Mouse (Mus musculus) intestine, embryonic 16.5 days (tissue): ENCODE results near the gene Triml1. TPM values are rescaled to one million over a fixed set of nuclear protein-coding genes. Genes with fewer than 3 reads are reported as not detected.

Experiments
- ATAC-seq: fragments of 200-750 bp; cut with Nextera tagmentation; 2 replicates; pipeline ENCODE4 v1.8.0; 2017; ENCODE audit warnings: moderate TSS enrichment, moderate library complexity
- H3K27ac ChIP-seq: fragments of 300-500 bp; sonication (generic); 2 replicates; pipeline ENCODE4 v1.5.1; 2014; ENCODE audit warnings: mild to moderate bottlenecking, low read length
- H3K27me3 ChIP-seq: fragments of 300-500 bp; sonication (generic); replicated peaks from 2 replicates; pipeline ENCODE4 v1.6.1; 2014; ENCODE audit warnings: low read length, control low read depth, mixed read lengths; ENCODE audit not compliant: control insufficient read depth, insufficient read depth
- H3K36me3 ChIP-seq: fragments of 300-500 bp; sonication (generic); 2 replicates; pipeline ENCODE4 v1.6.1; 2014; ENCODE audit warnings: low read length, control low read depth; ENCODE audit not compliant: control insufficient read depth, insufficient read depth
- H3K4me1 ChIP-seq: fragments of 300-500 bp; sonication (generic); 2 replicates; pipeline ENCODE4 v1.6.1; 2014; ENCODE audit warnings: low read length, control low read depth, mixed read lengths; ENCODE audit not compliant: control insufficient read depth, insufficient read depth
- H3K4me2 ChIP-seq: fragments of 300-500 bp; sonication (generic); 2 replicates; pipeline ENCODE4 v1.6.1; 2014; ENCODE audit warnings: low read depth, low read length, control low read depth
- H3K4me3 ChIP-seq: fragments of 300-500 bp; sonication (generic); 2 replicates; pipeline ENCODE4 v1.5.1; 2014; ENCODE audit warnings: mild to moderate bottlenecking, low read length
- H3K9ac ChIP-seq: fragments of 300-500 bp; sonication (generic); 2 replicates; pipeline ENCODE4 v1.6.1; 2014; ENCODE audit warnings: low read depth, low read length
- H3K9me3 ChIP-seq: fragments of 300-500 bp; sonication (generic); 2 replicates; pipeline ENCODE4 v1.6.1; 2016; ENCODE audit warnings: low read length, control low read depth; ENCODE audit not compliant: control insufficient read depth
- WGBS: fragments of 180-500 bp; shearing (Covaris S2); extraction: QIAGEN DNeasy Blood & Tissue Kit; methylation state at CpG from one replicate; pipeline ENCODE4 v1.1.7; 2014; 5-methylcytosine and 5-hydroxymethylcytosine counted together
- polyA plus RNA-seq: library from polyadenylated mRNA; unstranded; fragments of >200 nt; fragmentation: Nextera tagmentation; extraction: Ambion mirVana; gene quantifications from 2 replicates; pipeline ENCODE4 v1.2.1, GENCODE M21; 2015

The Triml1 gene
- polyA plus RNA-seq, result not detected in 2 replicates

DNA sequence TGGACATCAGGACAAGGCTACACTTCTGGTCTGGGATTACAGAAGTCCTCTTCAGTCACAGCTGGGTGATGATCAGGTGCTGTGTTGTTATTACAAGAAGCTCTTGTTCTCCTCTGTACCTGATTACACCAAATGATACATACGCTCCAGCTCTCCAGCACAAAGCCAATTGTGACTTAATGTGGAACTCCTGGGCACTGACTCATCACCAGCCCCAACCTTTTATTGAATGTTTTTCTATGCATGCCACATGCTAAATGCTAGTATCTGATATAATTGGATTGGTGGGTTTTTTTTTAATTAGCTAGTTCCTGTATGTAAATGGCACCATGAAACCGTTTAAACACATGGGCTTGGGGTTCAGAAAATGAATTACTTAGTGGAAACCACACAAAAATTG, at the start of gene Triml1:
Triml1 (minus strand) TSS at position 101 of the 400 bp plus-strand sequence.
- H3K36me3 ChIP-seq, result no peaks in the 10 kb centered on the region
- no peak within 1 kb of the TSS for H3K27ac ChIP-seq
- WGBS, result 79% methylated on average over 2 of the region's 2 CpGs
- H3K4me2 ChIP-seq, result no peak within 1 kb of the TSS
- H3K9me3 ChIP-seq, result no peaks in the 10 kb centered on the region
- no peaks in the 10 kb centered on the region for H3K27me3 ChIP-seq
- no peak within 1 kb of the TSS for H3K4me3 ChIP-seq
- ATAC-seq, result no peak
- H3K4me1 ChIP-seq, result no peaks in the 10 kb centered on the region
- no peak within 1 kb of the TSS for H3K9ac ChIP-seq

DNA sequence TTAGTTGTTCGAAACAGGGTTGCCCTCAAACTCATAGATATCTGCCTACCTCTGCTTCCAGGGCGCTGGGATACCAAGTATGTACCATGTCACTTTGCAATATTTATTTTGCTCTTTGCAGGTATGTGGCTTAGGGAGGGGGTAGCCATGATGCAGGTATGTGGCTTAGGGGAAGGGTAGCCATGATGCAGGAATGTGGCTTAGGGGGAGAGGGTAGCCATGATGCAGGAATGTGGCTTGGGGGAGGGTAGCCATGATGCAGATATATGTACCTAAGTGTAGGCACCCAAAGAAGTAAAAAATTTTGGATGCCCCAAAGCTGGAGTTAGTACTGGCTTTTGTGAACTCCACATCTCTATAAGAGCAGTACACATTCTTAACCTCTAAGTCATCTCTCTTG, 41.0 kb upstream of the Triml1 start:
- no peak overlapping the region for H3K4me3 ChIP-seq
- WGBS, result 86% methylated on average over 2 of the region's 2 CpGs
- H3K27me3 ChIP-seq, result no peaks in the 10 kb centered on the region
- H3K9ac ChIP-seq, result no peak overlapping the region
- H3K9me3 ChIP-seq, result no peaks in the 10 kb centered on the region
- no peak overlapping the region for H3K27ac ChIP-seq
- H3K4me1 ChIP-seq, result no peaks in the 10 kb centered on the region
- no peak for ATAC-seq
- H3K4me2 ChIP-seq, result no peak overlapping the region
- H3K36me3 ChIP-seq, result no peaks in the 10 kb centered on the region

DNA sequence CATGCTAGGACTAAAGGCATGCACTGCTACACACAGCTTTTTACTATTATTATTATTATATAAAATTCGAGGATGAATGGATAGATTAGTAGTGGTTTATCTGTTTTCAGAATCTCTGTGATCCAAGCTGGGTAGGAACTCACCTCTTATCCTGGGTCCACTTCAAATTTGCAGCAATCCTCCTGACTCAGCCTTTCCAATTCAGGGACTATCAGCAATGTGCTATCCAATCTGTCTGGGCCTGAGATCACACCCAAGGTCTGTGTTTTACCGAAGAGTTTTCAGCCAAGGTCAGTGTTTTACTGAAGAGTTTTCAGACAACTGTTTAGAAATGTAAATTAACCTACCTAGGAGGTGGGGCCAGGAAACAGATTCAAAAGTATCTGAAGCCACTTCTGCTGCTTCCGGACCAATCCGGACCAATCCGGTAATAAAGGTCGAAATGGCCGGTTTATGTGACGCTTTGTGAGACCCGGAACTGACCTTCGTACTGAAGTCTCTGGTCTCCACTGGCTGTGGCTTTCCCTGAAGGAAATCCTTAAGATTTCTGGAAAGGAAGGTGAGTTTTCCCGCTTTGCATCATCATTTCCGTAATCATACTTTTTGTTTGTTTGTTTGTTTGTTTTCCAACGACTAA, 38.9 kb upstream of the Triml1 start, which contains the start of gene Triml2:
Triml2 (plus strand) TSS at position 488 of the 637 bp plus-strand sequence.
- Histone ChIP-seq H3K4me1 (no peaks in the 10 kb centered on the region), H3K9me3 (no peaks in the 10 kb centered on the region), H3K27me3 (no peaks in the 10 kb centered on the region), H3K4me3 (no peak within 1 kb of the TSS), H3K36me3 (no peaks in the 10 kb centered on the region), H3K9ac (no peak within 1 kb of the TSS), H3K27ac (no peak within 1 kb of the TSS), H3K4me2 (no peak within 1 kb of the TSS)
- 92% methylated on average over 13 of the region's 13 CpGs for WGBS
- ATAC-seq, result no peak

DNA sequence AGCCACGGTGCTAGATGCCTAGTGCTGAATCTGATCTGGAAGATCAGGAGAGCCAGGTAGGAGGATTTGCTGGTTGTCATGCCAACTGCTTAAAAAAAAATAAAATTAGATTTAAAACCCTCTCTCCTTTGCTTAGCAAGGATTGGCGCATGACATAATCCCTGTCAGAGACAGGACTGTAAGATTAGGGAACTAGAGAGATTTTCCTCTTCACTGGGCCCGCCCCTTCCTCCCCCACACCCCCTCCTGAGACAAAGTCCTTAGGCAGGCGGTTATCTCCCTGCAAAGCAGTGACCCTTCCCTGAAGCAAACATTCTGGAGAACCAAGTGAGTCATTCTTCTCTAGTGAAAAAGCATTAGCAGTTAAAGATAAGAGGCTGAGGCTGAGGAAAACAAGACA, 37.9 kb upstream of the Triml1 start:
- no peak overlapping the region for H3K27ac ChIP-seq
- H3K36me3 ChIP-seq, result no peaks in the 10 kb centered on the region
- no peak overlapping the region for H3K4me3 ChIP-seq
- 27% methylated on average over 4 of the region's 4 CpGs for WGBS
- no peak overlapping the region for H3K9ac ChIP-seq
- H3K4me2 ChIP-seq, result no peak overlapping the region
- peak; percentile 94 for ATAC-seq
- no peaks in the 10 kb centered on the region for H3K4me1 ChIP-seq
- H3K27me3 ChIP-seq, result no peaks in the 10 kb centered on the region
- no peaks in the 10 kb centered on the region for H3K9me3 ChIP-seq

DNA sequence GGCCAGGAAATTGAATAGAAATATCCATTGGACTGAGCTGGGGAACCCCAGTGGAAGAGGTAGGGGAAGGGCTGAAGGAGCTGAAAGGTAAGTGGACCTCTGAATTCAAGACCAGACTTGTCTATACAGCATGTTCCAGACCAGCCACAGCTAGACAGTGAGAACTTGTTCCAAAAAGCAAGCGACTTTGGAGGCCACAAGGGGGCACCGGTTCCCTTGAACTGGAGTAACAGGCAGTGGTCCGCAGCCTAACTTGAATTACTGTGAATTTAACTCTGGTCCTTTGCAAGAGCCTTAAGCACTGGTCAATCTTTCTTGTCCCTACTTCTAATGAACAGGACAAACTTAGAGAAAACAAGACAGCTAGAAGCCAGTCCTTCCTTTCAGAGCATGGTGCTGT, 37.0 kb upstream of the Triml1 start:
- Histone ChIP-seq H3K9ac (no peak overlapping the region), H3K4me2 (no peak overlapping the region), H3K36me3 (no peaks in the 10 kb centered on the region), H3K9me3 (no peaks in the 10 kb centered on the region), H3K4me1 (no peaks in the 10 kb centered on the region), H3K4me3 (no peak overlapping the region), H3K27me3 (no peaks in the 10 kb centered on the region), H3K27ac (no peak overlapping the region)
- 50% methylated on average over 3 of the region's 3 CpGs for WGBS
- no peak for ATAC-seq

DNA sequence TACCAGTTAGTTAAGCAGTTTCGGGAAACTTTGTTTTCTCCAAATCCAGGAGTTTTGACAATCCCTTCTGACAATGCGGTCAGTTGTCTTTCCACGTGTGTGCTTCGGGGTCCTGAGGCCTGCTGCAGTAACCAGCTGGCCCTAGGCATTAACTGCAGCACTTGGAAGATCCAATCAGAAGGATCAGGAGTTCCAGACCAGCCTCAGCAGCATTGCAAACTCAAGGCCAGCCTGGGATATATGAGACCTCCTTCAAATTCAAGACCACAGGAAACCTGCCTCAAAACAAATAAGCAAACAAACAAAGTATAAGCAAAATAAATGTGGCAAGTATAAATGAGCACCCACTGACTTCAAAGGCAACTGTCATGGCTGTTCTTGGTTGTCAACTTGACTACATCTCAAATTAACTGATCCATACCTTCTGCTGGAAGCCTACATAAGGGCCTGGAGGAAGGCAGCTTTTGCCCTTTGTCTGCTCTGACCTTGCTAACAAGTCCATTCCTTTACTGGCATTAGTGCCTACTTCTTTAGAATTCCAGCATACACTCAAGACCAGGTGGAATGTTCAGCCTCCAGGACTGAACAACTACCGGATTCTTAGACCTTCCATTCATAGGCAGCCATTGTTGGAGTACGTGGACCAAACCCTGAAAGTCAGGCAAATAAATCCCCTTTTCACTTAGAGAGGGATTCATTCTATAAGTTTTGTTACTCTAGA, 35.6 kb upstream of the Triml1 start:
- H3K27me3 ChIP-seq, result no peaks in the 10 kb centered on the region
- H3K4me1 ChIP-seq, result no peaks in the 10 kb centered on the region
- H3K9me3 ChIP-seq, result no peaks in the 10 kb centered on the region
- no peaks in the 10 kb centered on the region for H3K36me3 ChIP-seq
- no peak overlapping the region for H3K4me3 ChIP-seq
- H3K4me2 ChIP-seq, result no peak overlapping the region
- H3K27ac ChIP-seq, result no peak overlapping the region
- WGBS, result 90% methylated on average over 6 of the region's 6 CpGs
- ATAC-seq, result no peak
- H3K9ac ChIP-seq, result no peak overlapping the region

DNA sequence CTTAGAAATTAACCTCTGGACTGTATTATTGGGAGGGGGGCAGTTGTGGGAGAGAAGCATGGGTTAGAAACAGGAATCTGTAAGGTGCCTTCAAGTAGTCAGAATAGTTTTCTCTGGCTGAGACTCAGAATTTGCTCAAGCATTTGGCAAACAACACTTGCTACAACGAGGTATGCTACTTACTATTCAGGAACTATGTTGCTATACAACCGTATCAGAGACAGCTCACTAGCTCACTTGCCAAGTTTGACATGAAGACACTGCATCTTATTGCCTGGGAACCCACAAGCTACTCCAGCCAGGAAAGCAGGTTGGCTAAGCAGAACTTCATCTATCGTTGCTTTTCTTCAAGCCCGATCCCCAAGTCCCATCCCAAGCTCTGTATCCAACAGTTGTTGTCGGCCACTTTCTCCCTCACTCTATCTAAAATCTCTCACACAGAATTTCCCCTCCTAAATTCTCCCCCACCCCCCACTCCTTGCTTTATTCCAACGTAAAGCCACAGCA, 28.0 kb upstream of the Triml1 start:
- no peak overlapping the region for H3K27ac ChIP-seq
- no peak overlapping the region for H3K4me2 ChIP-seq
- no peaks in the 10 kb centered on the region for H3K27me3 ChIP-seq
- no peaks in the 10 kb centered on the region for H3K36me3 ChIP-seq
- no peak overlapping the region for H3K4me3 ChIP-seq
- H3K4me1 ChIP-seq, result no peaks in the 10 kb centered on the region
- H3K9me3 ChIP-seq, result no peaks in the 10 kb centered on the region
- no peak for ATAC-seq
- no peak overlapping the region for H3K9ac ChIP-seq
- 81% methylated on average over 6 of the region's 6 CpGs for WGBS

DNA sequence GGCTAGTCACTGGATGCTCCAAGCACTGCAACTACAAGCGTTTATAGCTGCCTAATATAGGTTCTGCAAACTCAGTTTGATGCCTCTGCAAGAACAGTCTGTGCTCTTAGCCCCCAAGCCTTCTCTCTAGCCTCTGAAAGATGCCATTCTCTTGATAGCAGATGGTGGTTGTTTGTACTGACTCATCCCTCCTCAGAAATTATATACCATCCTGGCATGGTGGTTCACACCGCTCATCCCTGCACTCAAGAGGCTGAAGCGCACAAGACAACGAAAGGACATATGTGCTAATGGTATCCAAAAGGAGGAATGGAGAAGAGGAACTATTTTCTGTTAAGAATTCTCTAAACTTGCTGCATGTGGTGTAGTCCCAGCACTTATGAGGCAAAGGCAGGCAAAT, 26.8 kb upstream of the Triml1 start:
- H3K9ac ChIP-seq, result no peak overlapping the region
- H3K9me3 ChIP-seq, result no peaks in the 10 kb centered on the region
- whole genome bisulfite sequencing, result 85% methylated on average over 4 of the region's 4 CpGs

DNA sequence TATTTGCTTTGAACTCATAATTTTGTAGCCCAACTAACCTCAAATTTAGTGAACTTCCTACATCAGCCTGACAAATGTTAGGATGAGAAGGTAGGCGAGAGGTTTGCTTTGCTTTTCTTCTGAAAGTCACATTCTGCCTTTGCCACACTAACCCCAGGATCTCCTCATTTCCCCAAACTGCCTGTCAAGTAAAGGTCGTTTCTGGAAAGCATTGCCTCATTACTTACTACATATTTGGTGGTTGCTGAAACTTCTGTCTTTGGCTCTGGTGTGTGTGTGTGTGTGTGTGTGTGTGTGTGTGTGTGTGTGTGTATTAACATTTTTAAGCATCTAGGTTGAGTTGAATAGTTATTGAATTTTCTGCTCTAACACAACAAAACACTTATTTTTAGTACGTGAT, 23.2 kb upstream of the Triml1 start:
- Histone ChIP-seq H3K4me2 (no peak overlapping the region), H3K4me3 (no peak overlapping the region), H3K36me3 (no peaks in the 10 kb centered on the region), H3K9ac (no peak overlapping the region), H3K4me1 (no peaks in the 10 kb centered on the region), H3K9me3 (no peaks in the 10 kb centered on the region), H3K27me3 (no peaks in the 10 kb centered on the region), H3K27ac (no peak overlapping the region)
- WGBS, result 74% methylated on average over 3 of the region's 3 CpGs
- ATAC-seq, result no peak

More for the DNA sequence above, 26.8 kb upstream of the Triml1 start:
- Histone ChIP-seq H3K36me3 (no peaks in the 10 kb centered on the region), H3K4me2 (no peak overlapping the region), H3K27me3 (no peaks in the 10 kb centered on the region), H3K4me1 (no peaks in the 10 kb centered on the region), H3K27ac (no peak overlapping the region), H3K4me3 (no peak overlapping the region)
- no peak for ATAC-seq
